Mouse (Mus musculus) kidney, embryonic 16.5 days (tissue): Measurements from ENCODE around the gene Dhdds. TPM values are rescaled to one million over a fixed set of nuclear protein-coding genes. Genes with fewer than 3 reads are reported as not detected.
A peak's percentile ranks its signal among the peaks of the same experiment; 100 is the strongest.

Experiments
- ATAC-seq: fragments of 200-750 bp; cut with Nextera tagmentation; 2 replicates; pipeline ENCODE4 v1.8.0; 2017; ENCODE audit warnings: moderate TSS enrichment; ENCODE audit not compliant: low FRiP score, low TSS enrichment
- H3K27ac ChIP-seq: fragments of 300-500 bp; sonication (generic); 2 replicates; pipeline ENCODE4 v1.5.1; 2014; ENCODE audit warnings: low read length
- H3K27me3 ChIP-seq: fragments of 300-500 bp; sonication (generic); 2 replicates; pipeline ENCODE4 v1.6.1; 2014; ENCODE audit warnings: low read length, control low read depth, mixed read lengths; ENCODE audit not compliant: insufficient read depth
- H3K36me3 ChIP-seq: fragments of 300-500 bp; sonication (generic); 2 replicates; pipeline ENCODE4 v1.6.1; 2014; ENCODE audit warnings: low read length, control low read depth, mixed read lengths; ENCODE audit not compliant: insufficient read depth
- H3K4me1 ChIP-seq: fragments of 300-500 bp; sonication (generic); 2 replicates; pipeline ENCODE4 v1.6.1; 2014; ENCODE audit warnings: low read length, control low read depth, mixed read lengths; ENCODE audit not compliant: insufficient read depth
- H3K4me2 ChIP-seq: fragments of 300-500 bp; sonication (generic); replicated peaks from 2 replicates; pipeline ENCODE4 v1.6.1; 2014; ENCODE audit warnings: low read depth, low read length
- H3K4me3 ChIP-seq: fragments of 300-500 bp; sonication (generic); 2 replicates; pipeline ENCODE4 v1.5.1; 2014; ENCODE audit warnings: mild to moderate bottlenecking, low read length
- H3K9ac ChIP-seq: fragments of 300-500 bp; sonication (generic); replicated peaks from 2 replicates; pipeline ENCODE4 v1.6.1; 2014; ENCODE audit warnings: low read length
- H3K9me3 ChIP-seq: fragments of 300-500 bp; sonication (generic); 2 replicates; pipeline ENCODE4 v1.6.1; 2016; ENCODE audit warnings: low read length, control low read depth
- WGBS: fragments of 180-500 bp; shearing (Covaris S2); extraction: QIAGEN DNeasy Blood & Tissue Kit; methylation state at CpG from one replicate; pipeline ENCODE4 v1.1.7; 2014; 5-methylcytosine and 5-hydroxymethylcytosine counted together
- polyA plus RNA-seq: library from polyadenylated mRNA; unstranded; fragments of >200 nt; fragmentation: Nextera tagmentation; extraction: Ambion mirVana; gene quantifications from 2 replicates; pipeline ENCODE4 v1.2.1, GENCODE M21; 2015

Dhdds gene
- polyA plus RNA-seq, 1 experiment from 2014 or later, result 51.7 TPM

DNA sequence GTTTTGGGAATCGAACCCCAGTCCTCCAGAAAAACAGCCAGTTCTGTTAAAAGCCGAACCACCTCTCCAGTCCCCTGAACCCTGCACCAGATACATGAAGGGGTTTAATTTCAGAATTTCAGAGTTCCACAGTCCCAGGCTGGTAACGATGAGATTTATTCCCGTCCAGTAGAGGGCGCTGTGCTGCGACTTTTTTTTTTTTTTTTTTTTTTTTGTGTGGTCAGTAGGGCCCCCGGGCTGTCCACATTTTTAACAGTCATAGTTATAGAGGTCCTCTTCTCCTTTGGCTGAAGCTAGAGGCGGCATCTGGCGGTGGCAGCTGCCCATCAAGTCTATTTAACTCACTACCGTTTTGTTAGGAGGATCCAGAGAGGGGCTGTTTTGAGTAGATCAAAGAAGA lies 69.4 kb downstream of the Dhdds start:
- H3K27me3 ChIP-seq, result no peaks in the 10 kb centered on the region
- no peak overlapping the region for H3K27ac ChIP-seq
- H3K36me3 ChIP-seq, result no peaks in the 10 kb centered on the region
- ATAC-seq, result no peak
- H3K4me1 ChIP-seq, result peaks cover 9% of the 10 kb centered on the region
- H3K4me3 ChIP-seq, result no peak overlapping the region
- no peaks in the 10 kb centered on the region for H3K9me3 ChIP-seq
- 25% methylated on average over 10 of the region's 10 CpGs for WGBS
- H3K9ac ChIP-seq, result no peak overlapping the region
- H3K4me2 ChIP-seq, result no peak overlapping the region

DNA sequence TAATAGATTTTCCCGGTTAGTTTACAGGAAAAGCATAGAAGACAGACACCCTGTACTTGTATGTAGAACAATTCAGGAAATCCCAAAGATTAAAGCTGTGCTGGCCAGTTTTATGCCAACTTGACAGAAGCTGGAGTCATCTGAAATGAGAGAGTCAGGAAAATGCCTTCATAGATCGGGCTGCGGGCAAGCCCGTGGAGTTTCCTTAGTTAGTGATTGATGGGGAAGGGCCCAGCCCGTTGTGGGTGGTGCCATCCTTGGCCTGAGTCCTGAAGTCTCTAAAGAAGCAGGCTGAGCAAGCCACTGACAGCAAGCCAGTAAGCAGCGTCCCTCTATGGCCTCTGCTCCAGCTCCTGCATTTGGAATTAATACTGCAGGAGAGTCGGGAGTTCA lies 71.4 kb downstream of the Dhdds start:
- no peaks in the 10 kb centered on the region for H3K9me3 ChIP-seq
- H3K4me2 ChIP-seq, result peak overlapping the region; percentile 36
- H3K9ac ChIP-seq, result no peak overlapping the region
- WGBS, result 15% methylated on average over 7 of the region's 7 CpGs
- no peak for ATAC-seq
- H3K4me1 ChIP-seq, result peaks cover 9% of the 10 kb centered on the region
- peak overlapping the region; percentile 52 for H3K27ac ChIP-seq
- no peak overlapping the region for H3K4me3 ChIP-seq
- no peaks in the 10 kb centered on the region for H3K27me3 ChIP-seq
- no peaks in the 10 kb centered on the region for H3K36me3 ChIP-seq

DNA sequence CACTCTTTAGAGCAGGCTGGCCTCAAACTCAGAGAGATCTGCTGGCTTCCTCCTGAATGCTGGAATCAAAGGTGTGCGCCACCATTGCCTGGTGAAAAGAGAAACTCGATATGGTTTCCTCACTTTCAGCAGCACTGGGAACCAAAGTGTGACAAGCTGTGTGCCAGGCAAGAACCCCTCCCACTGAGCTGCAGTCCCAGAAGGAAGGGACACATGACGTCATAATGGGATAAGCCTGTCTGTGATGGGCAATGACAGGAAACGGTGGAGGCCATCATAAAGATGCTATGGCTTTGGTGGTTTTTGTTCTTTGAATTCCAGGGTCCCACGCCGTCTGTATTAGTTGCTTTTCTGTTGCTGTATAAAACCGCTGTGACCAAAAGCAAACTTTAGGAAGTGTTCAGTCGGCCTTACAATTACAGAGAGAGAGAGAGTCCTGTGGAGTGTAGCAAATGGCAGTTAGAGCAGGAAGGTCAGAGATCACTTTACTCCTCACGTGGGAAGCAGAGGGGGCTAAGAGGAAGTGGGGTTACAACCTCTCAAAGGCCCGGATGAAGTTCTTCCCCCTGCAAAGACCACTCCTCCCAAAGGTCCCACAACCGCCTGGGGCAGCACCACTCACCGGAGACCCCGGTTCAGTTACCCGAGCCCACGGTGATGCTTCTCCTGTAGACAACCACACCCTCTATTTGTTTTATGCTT lies 72.0 kb downstream of the Dhdds start:
- H3K4me1 ChIP-seq, result peaks cover 9% of the 10 kb centered on the region
- peak overlapping the region; percentile 52 for H3K27ac ChIP-seq
- no peak for ATAC-seq
- H3K4me3 ChIP-seq, result no peak overlapping the region
- 25% methylated on average over 15 of the region's 15 CpGs for WGBS
- H3K4me2 ChIP-seq, result peak overlapping the region; percentile 36
- H3K9ac ChIP-seq, result no peak overlapping the region
- H3K27me3 ChIP-seq, result no peaks in the 10 kb centered on the region
- no peaks in the 10 kb centered on the region for H3K36me3 ChIP-seq
- H3K9me3 ChIP-seq, result no peaks in the 10 kb centered on the region

DNA sequence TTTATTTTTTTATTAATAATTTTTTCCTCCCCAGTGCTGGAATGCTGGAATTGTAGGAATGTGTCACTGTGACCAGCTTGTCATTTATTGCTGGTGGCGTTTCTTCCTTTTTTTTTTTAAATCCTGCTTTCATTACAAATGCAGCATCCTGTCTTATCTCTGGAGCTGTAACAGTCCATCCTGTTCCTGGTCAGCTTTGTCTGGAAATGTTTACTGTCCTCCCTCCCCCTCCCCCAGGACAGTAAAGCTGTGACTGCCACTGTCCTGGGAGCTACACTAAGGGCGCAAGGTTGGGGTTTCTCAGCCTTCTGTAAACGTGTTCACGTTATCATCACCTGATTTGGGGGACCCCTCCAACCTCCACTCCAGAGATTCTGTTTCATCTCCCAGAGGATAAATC lies 75.5 kb downstream of the Dhdds start:
- H3K9ac ChIP-seq, result no peak overlapping the region
- no peak for ATAC-seq
- WGBS, result 75% methylated on average over 4 of the region's 4 CpGs
- no peaks in the 10 kb centered on the region for H3K36me3 ChIP-seq
- H3K9me3 ChIP-seq, result no peaks in the 10 kb centered on the region
- H3K27me3 ChIP-seq, result no peaks in the 10 kb centered on the region
- H3K27ac ChIP-seq, result no peak overlapping the region
- no peak overlapping the region for H3K4me2 ChIP-seq
- no peak overlapping the region for H3K4me3 ChIP-seq
- H3K4me1 ChIP-seq, result peaks cover 9% of the 10 kb centered on the region

DNA sequence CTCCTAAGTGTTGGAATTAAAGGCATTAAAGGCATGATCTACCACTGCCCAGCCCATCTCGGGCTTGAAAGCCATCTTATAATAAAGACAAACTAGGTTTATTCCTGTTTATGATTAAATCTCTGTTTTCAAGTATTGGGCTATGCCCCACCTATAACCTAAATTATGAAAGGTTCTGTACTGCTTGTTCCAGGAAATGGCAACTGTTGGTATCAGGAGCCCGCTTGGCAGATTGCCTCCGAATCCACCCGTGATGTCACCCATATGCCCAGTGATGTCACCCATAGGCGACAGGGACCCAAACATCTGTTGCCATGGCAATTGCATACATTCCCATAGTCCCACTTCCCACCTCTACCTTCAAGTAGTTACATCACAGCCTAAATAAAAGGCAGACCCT lies 77.0 kb downstream of the Dhdds start:
- H3K9me3 ChIP-seq, result no peaks in the 10 kb centered on the region

More for the DNA sequence above, 77.0 kb downstream of the Dhdds start:
- Histone ChIP-seq H3K4me3 (no peak overlapping the region), H3K9ac (no peak overlapping the region), H3K27me3 (no peaks in the 10 kb centered on the region), H3K4me1 (0 out of 2 replicates have a peak, but pooled peaks cover 4% of the 10 kb centered on the region), H3K4me2 (no peak overlapping the region), H3K36me3 (no peaks in the 10 kb centered on the region), H3K27ac (no peak overlapping the region)
- 93% methylated on average over 5 of the region's 5 CpGs for WGBS
- ATAC-seq, result no peak

Other genes starting within 250 kb of the Dhdds start
- gene Arid1a, start 244.1 kb downstream of the Dhdds start, polyA plus RNA-seq, result 30.5 and 35.0 TPM in 2 replicates
- gene Rps6ka1, start 113.1 kb downstream of the Dhdds start, polyA plus RNA-seq, result 52.0 and 53.4 TPM in 2 replicates
- gene Hmgn2, start 32.3 kb downstream of the Dhdds start, polyA plus RNA-seq, result 2,436 and 2,511 TPM in 2 replicates
- not detected in 2 replicates for gene Lin28a, start 17.9 kb upstream of the Dhdds start, polyA plus RNA-seq
- gene Zfp683, start 52.9 kb upstream of the Dhdds start, polyA plus RNA-seq, result not detected in 2 replicates
- gene Crybg2, start 59.9 kb upstream of the Dhdds start, polyA plus RNA-seq, result 4.2 and 4.5 TPM in 2 replicates
- 7.4 and 7.6 TPM in 2 replicates for gene Cd52, start 94.2 kb upstream of the Dhdds start, polyA plus RNA-seq
- 13.5 and 13.8 TPM in 2 replicates for gene Ubxn11, start 101.7 kb upstream of the Dhdds start, polyA plus RNA-seq
- gene Sh3bgrl3, start 127.9 kb upstream of the Dhdds start, polyA plus RNA-seq, result 389 and 435 TPM in 2 replicates
- gene Cep85, start 186.2 kb upstream of the Dhdds start, polyA plus RNA-seq, result 112 and 141 TPM in 2 replicates
- gene Gm7534, start 202.1 kb upstream of the Dhdds start, polyA plus RNA-seq, result 0.25 and 0.28 TPM in 2 replicates
- 0.24 and 0.35 TPM in 2 replicates for gene Catsper4, start 226.5 kb upstream of the Dhdds start, polyA plus RNA-seq
- gene Cnksr1, start 237.5 kb upstream of the Dhdds start, polyA plus RNA-seq, result 9.6 and 10.9 TPM in 2 replicates
- 0.62 and 0.67 TPM in 2 replicates for gene E130218I03Rik, start 242.7 kb upstream of the Dhdds start, polyA plus RNA-seq
- gene Zfp593, start 244.7 kb upstream of the Dhdds start, polyA plus RNA-seq, result 15.0 and 15.8 TPM in 2 replicates
- gene Gm30191, start 246.0 kb upstream of the Dhdds start, polyA plus RNA-seq, result not detected in 2 replicates